Mouse (Mus musculus): Measurements from ENCODE around the gene Lbhd2.

GRCm38 (mm10) chr12:111427438-111428113, 21.0 kb downstream of the Lbhd2 start:
- TF ChIP-seq CTCF (IDR thresholded peaks at IDR 0.05; ENCODE audit: extremely low read depth, insufficient read depth, low read length) (no peak), POLR2A (IDR thresholded peaks at IDR 0.05; ENCODE audit: extremely low read depth, insufficient read depth, low read length) (no peak)

Measured in cortical plate, adult 2 months (tissue).